Mouse (Mus musculus): ENCODE results near the gene Zfp109. TPM values are rescaled to one million over a fixed set of nuclear protein-coding genes. Genes with fewer than 3 reads are reported as not detected.

Zfp109 gene
- polyA plus RNA-seq, 1 experiment, result not detected

Other genes with a start within 250 kb of the Zfp109 start
- not detected in 2 replicates for gene V1rd19, start 235.9 kb downstream of the Zfp109 start, polyA plus RNA-seq (2012; ENCODE audit: insufficient read depth, insufficient read length, missing spikeins)
- not detected in 2 replicates for gene Vmn1r183, start 184.3 kb downstream of the Zfp109 start, polyA plus RNA-seq (2012; ENCODE audit: insufficient read depth, insufficient read length, missing spikeins)
- gene Zfp180, start 155.6 kb downstream of the Zfp109 start, polyA plus RNA-seq (2012; ENCODE audit: insufficient read depth, insufficient read length, missing spikeins), result 11.1 and 11.7 TPM in 2 replicates
- gene Zfp112, start 125.2 kb downstream of the Zfp109 start, polyA plus RNA-seq (2012; ENCODE audit: insufficient read depth, insufficient read length, missing spikeins), result 1.4 and 1.5 TPM in 2 replicates
- gene Zfp235, start 103.4 kb downstream of the Zfp109 start, polyA plus RNA-seq (2012; ENCODE audit: insufficient read depth, insufficient read length, missing spikeins), result 2.4 and 4.4 TPM in 2 replicates
- gene Zfp114, start 62.5 kb downstream of the Zfp109 start, polyA plus RNA-seq (2012; ENCODE audit: insufficient read depth, insufficient read length, missing spikeins), result not detected in 2 replicates
- gene Zfp111, start 26.1 kb downstream of the Zfp109 start, polyA plus RNA-seq (2012; ENCODE audit: insufficient read depth, insufficient read length, missing spikeins), result 1.5 and 1.7 TPM in 2 replicates
- gene Zfp108, start 17.2 kb upstream of the Zfp109 start, polyA plus RNA-seq (2012; ENCODE audit: insufficient read depth, insufficient read length, missing spikeins), result 0.88 and 1.8 TPM in 2 replicates
- 1.4 and 4.4 TPM in 2 replicates for gene Zfp93, start 32.9 kb upstream of the Zfp109 start, polyA plus RNA-seq (2012; ENCODE audit: insufficient read depth, insufficient read length, missing spikeins)
- 1.5 and 2.0 TPM in 2 replicates for gene Zfp61, start 63.7 kb upstream of the Zfp109 start, polyA plus RNA-seq (2012; ENCODE audit: insufficient read depth, insufficient read length, missing spikeins)
- gene Zfp94, start 79.1 kb upstream of the Zfp109 start, polyA plus RNA-seq (2012; ENCODE audit: insufficient read depth, insufficient read length, missing spikeins), result 3.8 and 4.5 TPM in 2 replicates
- gene Tescl, start 96.4 kb upstream of the Zfp109 start, polyA plus RNA-seq (2012; ENCODE audit: insufficient read depth, insufficient read length, missing spikeins), result not detected in 2 replicates
- not detected in 2 replicates for gene Lypd5, start 111.6 kb upstream of the Zfp109 start, polyA plus RNA-seq (2012; ENCODE audit: insufficient read depth, insufficient read length, missing spikeins)
- gene Kcnn4, start 132.7 kb upstream of the Zfp109 start, polyA plus RNA-seq (2012; ENCODE audit: insufficient read depth, insufficient read length, missing spikeins), result not detected in 2 replicates
- gene Smg9, start 162.1 kb upstream of the Zfp109 start, polyA plus RNA-seq (2012; ENCODE audit: insufficient read depth, insufficient read length, missing spikeins), result 6.1 and 8.2 TPM in 2 replicates
- gene Irgc1, start 214.7 kb upstream of the Zfp109 start, polyA plus RNA-seq (2012; ENCODE audit: insufficient read depth, insufficient read length, missing spikeins), result not detected in 2 replicates
- gene Plaur, start 224.9 kb upstream of the Zfp109 start, polyA plus RNA-seq (2012; ENCODE audit: insufficient read depth, insufficient read length, missing spikeins), result 3.0 TPM in 1 of 2 replicates, not detected in the other
- 3.1 and 3.5 TPM in 2 replicates for gene Cadm4, start 244.5 kb upstream of the Zfp109 start, polyA plus RNA-seq (2012; ENCODE audit: insufficient read depth, insufficient read length, missing spikeins)

Measured in brown adipose tissue, adult 24 weeks (tissue).